ENCODE assay signal across 7 mouse cellular contexts in the genomic region with DNA sequence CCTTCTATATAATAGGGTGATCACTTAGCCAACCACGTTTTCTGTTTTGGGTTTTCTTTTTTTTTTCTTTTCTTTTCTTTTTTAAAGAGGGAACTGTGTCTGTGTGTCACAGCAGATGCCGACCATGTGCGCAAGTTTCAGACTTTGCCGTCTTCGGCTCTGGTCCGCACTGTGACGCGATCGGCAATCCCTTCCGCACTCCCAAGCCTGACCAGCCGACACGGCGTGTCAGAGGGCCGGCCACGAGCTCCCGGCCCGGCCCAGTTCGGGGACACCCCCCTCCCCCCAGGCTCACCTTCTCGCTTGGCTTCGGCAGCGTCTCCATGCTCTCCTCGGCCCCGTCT. TPM values are rescaled to one million over a fixed set of nuclear protein-coding genes. Genes with fewer than 3 reads are reported as not detected.
DNase-seq lines count a peak whose midpoint lies in the region; ATAC-seq and TF ChIP-seq lines count a peak whose summit lies in the region.

No protein-coding gene starts in this region.

- H3K9me3 ChIP-seq in lung, embryonic 16.5 days (ENCODE audit: control insufficient read depth, low read length), result no peaks in the 10 kb centered on the region
- no peaks in the 10 kb centered on the region for H3K9me3 ChIP-seq in limb, embryonic 14.5 days (ENCODE audit: control insufficient read depth, low read length)
- H3K9me3 ChIP-seq in stomach, embryonic 14.5 days (ENCODE audit: control insufficient read depth, low read depth, low read length), result no peaks in the 10 kb centered on the region

- H3K9ac ChIP-seq in lung, embryonic 16.5 days (ENCODE audit: low read length), result peak overlapping the region; percentile 83
- peak overlapping the region; percentile 78 for H3K9ac ChIP-seq in limb, embryonic 14.5 days (ENCODE audit: low read depth, low read length, severe bottlenecking)
- H3K9ac ChIP-seq in stomach, embryonic 14.5 days (replicated peaks; ENCODE audit: low read depth, low read length), result peak overlapping the region; percentile 60

- H3K4me3 ChIP-seq in lung, embryonic 16.5 days (ENCODE audit: low read length), result peak overlapping the region; percentile 99
- peak overlapping the region; percentile 91 for H3K4me3 ChIP-seq in limb, embryonic 14.5 days (replicated peaks; ENCODE audit: low read length)
- H3K4me3 ChIP-seq in stomach, embryonic 14.5 days (ENCODE audit: low read depth, low read length), result peak overlapping the region; percentile 89

- peak overlapping the region; percentile 59; the same call in 1 of the 2 replicates for H3K27ac ChIP-seq in lung, embryonic 16.5 days (ENCODE audit: low read length)
- peak overlapping the region; percentile 16 for H3K27ac ChIP-seq in limb, embryonic 14.5 days (replicated peaks; ENCODE audit: low read depth, low read length)
- H3K27ac ChIP-seq in stomach, embryonic 14.5 days (ENCODE audit: low read length), result peak overlapping the region; percentile 56

- no peaks in the 10 kb centered on the region for H3K27me3 ChIP-seq in lung, embryonic 16.5 days (ENCODE audit: control insufficient read depth, insufficient read depth, low read depth, low read length)
- no peaks in the 10 kb centered on the region for H3K27me3 ChIP-seq in limb, embryonic 14.5 days (ENCODE audit: control insufficient read depth, insufficient read depth, low read length)
- no peaks in the 10 kb centered on the region for H3K27me3 ChIP-seq in stomach, embryonic 14.5 days (ENCODE audit: control insufficient read depth, insufficient read depth, low read length)

- H3K36me3 ChIP-seq in lung, embryonic 16.5 days (ENCODE audit: control insufficient read depth, insufficient read depth, low read length), result peaks cover 9% of the 10 kb centered on the region; the same call in 1 of the 2 replicates
- H3K36me3 ChIP-seq in limb, embryonic 14.5 days (ENCODE audit: control insufficient read depth, insufficient read depth, low read length), result peaks cover 17% of the 10 kb centered on the region
- H3K36me3 ChIP-seq in stomach, embryonic 14.5 days (ENCODE audit: control insufficient read depth, insufficient read depth, low read length), result peaks cover 15% of the 10 kb centered on the region; the same call in 1 of the 2 replicates

- peaks cover 10% of the 10 kb centered on the region for H3K4me1 ChIP-seq in lung, embryonic 16.5 days (replicated peaks; ENCODE audit: control insufficient read depth, insufficient read depth, low read length)
- H3K4me1 ChIP-seq in limb, embryonic 14.5 days (ENCODE audit: control insufficient read depth, insufficient read depth, low read length), result no peaks in the 10 kb centered on the region; the same call in 1 of the 2 replicates
- 0 out of 2 replicates have a peak, but pooled peaks cover 5% of the 10 kb centered on the region for H3K4me1 ChIP-seq in stomach, embryonic 14.5 days (ENCODE audit: control insufficient read depth, insufficient read depth, low read length)

- TF ChIP-seq POLR2A in limb, embryonic 14.5 days (IDR thresholded peaks at IDR 0.05; ENCODE audit: borderline replicate concordance, extremely low read depth, insufficient read depth, insufficient read length), result no peak

- H3K4me2 ChIP-seq in lung, embryonic 16.5 days (ENCODE audit: low read depth, low read length), result peak overlapping the region; percentile 97
- peak overlapping the region; percentile 91 for H3K4me2 ChIP-seq in limb, embryonic 14.5 days (replicated peaks; ENCODE audit: low read depth, low read length, severe bottlenecking)
- H3K4me2 ChIP-seq in stomach, embryonic 14.5 days (replicated peaks; ENCODE audit: low read depth, low read length), result peak overlapping the region; percentile 96

- under 1% methylated on average over 23 of the region's 23 CpGs for WGBS in lung, embryonic 16.5 days
- WGBS in limb, embryonic 14.5 days, result under 1% methylated on average over 23 of the region's 23 CpGs
- WGBS in stomach, embryonic 14.5 days, result under 1% methylated on average over 23 of the region's 23 CpGs

- peak; percentile 75 for ATAC-seq in lung, embryonic 16.5 days (ENCODE audit: low read depth)
- peak; percentile 62 for ATAC-seq in erythroid progenitor cell, adult 5-6 weeks (replicated peaks; ENCODE audit: low FRiP score, poor library complexity, severe bottlenecking)
- peak; percentile 66 for ATAC-seq in limb, embryonic 14.5 days (ENCODE audit: low FRiP score, low read depth)
- peak; percentile 80 for ATAC-seq in stomach, embryonic 14.5 days (ENCODE audit: insufficient number of reproducible peaks, insufficient read depth, low FRiP score, low read depth)

- no peak for DNase-seq in lung, postnatal 25 days (ENCODE audit: low spot score)
- no peak for DNase-seq in limb, embryonic 14.5 days (ENCODE audit: low spot score)
- no peak for DNase-seq in spleen, postnatal 4 days (ENCODE audit: low spot score in 2 of 2)
- DNase-seq in spleen, postnatal 36 days (ENCODE audit: low spot score in 2 of 2), result no peak

RNA-seq across cellular contexts. Expression of gene Ddx21, which starts 0.3 kb away (rescaled TPM):
- polyA plus RNA-seq in lung, embryonic 16.5 days (2015; fragmentation: Nextera tagmentation; extraction: Ambion mirVana), result 14.2 and 17.4 TPM in 2 replicates
- total RNA-seq in erythroid progenitor cell, adult 5-6 weeks (2015; ENCODE audit: low replicate concordance), result 16.3 and 19.5 TPM in 2 replicates
- 21.0 and 33.6 TPM in 2 replicates for total RNA-seq in erythroid progenitor cell, adult 5-6 weeks (2017; ENCODE audit: low replicate concordance)
- polyA plus RNA-seq in limb, embryonic 14.5 days (2012; rRNA removed), result 35.3 and 43.5 TPM in 2 replicates
- 26.0 and 26.8 TPM in 2 replicates for polyA plus RNA-seq in limb, embryonic 14.5 days (2014; fragmentation: Nextera tagmentation; extraction: Ambion mirVana)
- 27.0 and 28.3 TPM in 2 replicates for polyA plus RNA-seq in stomach, embryonic 14.5 days (2014; fragmentation: Nextera tagmentation; extraction: Ambion mirVana)

RNA-seq across cellular contexts. Expression of gene Kif1bp, which starts 23.5 kb away (rescaled TPM):
- 32.1 and 34.8 TPM in 2 replicates for polyA plus RNA-seq in lung, embryonic 16.5 days (2015; fragmentation: Nextera tagmentation; extraction: Ambion mirVana)
- total RNA-seq in erythroid progenitor cell, adult 5-6 weeks (2015; ENCODE audit: low replicate concordance), result 16.8 and 19.5 TPM in 2 replicates
- 14.0 and 16.4 TPM in 2 replicates for total RNA-seq in erythroid progenitor cell, adult 5-6 weeks (2017; ENCODE audit: low replicate concordance)
- polyA plus RNA-seq in limb, embryonic 14.5 days (2012; rRNA removed), result 35.1 and 36.1 TPM in 2 replicates
- 44.6 and 46.1 TPM in 2 replicates for polyA plus RNA-seq in limb, embryonic 14.5 days (2014; fragmentation: Nextera tagmentation; extraction: Ambion mirVana)
- 38.7 and 41.6 TPM in 2 replicates for polyA plus RNA-seq in stomach, embryonic 14.5 days (2014; fragmentation: Nextera tagmentation; extraction: Ambion mirVana)

RNA-seq across cellular contexts. Expression of gene Ddx50, which starts 49.2 kb away (rescaled TPM):
- polyA plus RNA-seq in lung, embryonic 16.5 days (2015; fragmentation: Nextera tagmentation; extraction: Ambion mirVana), result 115 and 120 TPM in 2 replicates
- 35.6 and 51.9 TPM in 2 replicates for total RNA-seq in erythroid progenitor cell, adult 5-6 weeks (2015; ENCODE audit: low replicate concordance)
- 21.7 and 36.5 TPM in 2 replicates for total RNA-seq in erythroid progenitor cell, adult 5-6 weeks (2017; ENCODE audit: low replicate concordance)
- polyA plus RNA-seq in limb, embryonic 14.5 days (2012; rRNA removed), result 83.4 and 120 TPM in 2 replicates
- polyA plus RNA-seq in limb, embryonic 14.5 days (2014; fragmentation: Nextera tagmentation; extraction: Ambion mirVana), result 165 and 176 TPM in 2 replicates
- polyA plus RNA-seq in stomach, embryonic 14.5 days (2014; fragmentation: Nextera tagmentation; extraction: Ambion mirVana), result 147 and 148 TPM in 2 replicates
